Mouse (Mus musculus) spleen, postnatal 4 days (tissue): ENCODE data around the gene 4930402F06Rik.

Experiments
- DNase-seq, 2 experiments: peaks; one replicate each; pipeline ENCODE4 v3.0.0; 2022; ENCODE audit warnings: low spot score in 2 of 2

The 4930402F06Rik gene

DNA sequence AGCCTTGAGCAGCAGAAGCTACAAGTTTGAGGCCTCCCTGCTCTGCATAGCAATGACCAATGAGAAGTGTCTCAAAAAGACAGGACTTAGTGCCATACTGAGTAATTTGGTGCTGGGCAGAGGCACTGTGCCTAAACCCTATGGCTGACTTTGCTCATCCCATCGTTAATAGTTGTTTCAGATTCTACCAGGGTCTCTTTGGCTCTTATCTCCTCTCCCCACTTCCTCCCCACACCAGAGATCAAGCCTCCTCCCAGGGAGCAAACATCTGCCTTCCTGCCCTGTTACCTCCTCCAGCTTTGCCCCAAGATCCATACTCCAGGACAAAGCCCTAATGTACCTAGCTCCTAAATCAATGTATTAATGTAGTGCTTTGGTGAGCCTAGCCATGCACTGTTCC, 20.3 kb upstream of the 4930402F06Rik start:
- no peak for DNase-seq

DNA sequence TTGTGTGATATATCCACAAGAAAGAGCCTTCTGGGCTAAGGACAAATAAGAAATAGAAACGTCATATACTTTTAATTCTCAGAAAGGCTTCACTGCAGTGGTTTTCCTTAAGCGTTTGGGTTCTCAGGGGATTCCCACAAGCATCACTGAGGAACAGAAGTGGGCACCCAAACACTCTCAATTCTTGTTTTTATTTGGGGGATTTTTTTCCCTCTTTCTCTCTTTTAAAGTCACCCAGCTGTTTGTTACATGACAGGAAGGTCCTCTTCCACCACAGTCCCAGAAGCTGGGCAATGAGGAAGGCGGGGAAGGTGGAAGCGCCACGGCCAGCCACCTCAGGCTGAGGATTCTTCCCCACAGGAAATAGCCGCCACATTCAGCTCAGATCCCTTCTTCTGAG, 19.5 kb upstream of the 4930402F06Rik start:
- no peak for DNase-seq

DNA sequence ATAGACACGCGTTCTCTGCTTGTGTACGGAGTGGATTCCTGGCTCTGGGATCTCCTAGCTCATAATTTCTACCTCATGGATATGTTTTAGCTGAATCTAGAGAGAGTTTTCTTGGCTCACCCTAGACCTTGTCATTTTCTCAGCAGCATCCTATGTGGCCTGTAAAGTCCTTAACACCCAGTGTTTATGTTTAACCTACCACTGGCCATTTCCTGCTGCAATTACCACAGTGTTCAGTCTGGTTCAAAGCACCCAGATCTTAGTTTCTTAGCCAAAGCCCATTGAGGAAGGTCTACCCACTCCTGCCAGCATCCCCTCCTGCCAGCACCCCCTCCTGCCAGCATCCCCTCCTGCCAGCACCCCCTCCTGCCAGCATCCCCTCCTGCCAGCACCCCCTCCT, 15.8 kb upstream of the 4930402F06Rik start:
- no peak for DNase-seq

DNA sequence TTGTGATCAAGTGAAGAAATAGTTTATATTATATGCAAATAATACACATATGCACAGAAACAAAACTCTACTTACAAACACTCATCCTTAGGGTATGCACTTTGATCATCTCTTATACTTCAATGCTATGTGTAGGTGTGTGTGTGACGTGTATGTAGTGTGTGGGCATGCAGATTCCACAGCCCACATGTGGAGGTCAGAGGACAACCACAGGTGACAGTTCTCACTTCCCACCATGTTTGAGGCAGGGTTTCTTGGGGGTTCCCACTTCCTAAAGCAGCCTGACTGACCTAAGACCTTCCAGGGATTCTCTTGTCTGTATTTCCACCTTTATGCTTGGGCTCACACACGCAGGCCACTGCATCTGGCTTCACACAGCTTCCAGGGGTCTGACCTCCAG, 15.3 kb upstream of the 4930402F06Rik start:
- no peak for DNase-seq

DNA sequence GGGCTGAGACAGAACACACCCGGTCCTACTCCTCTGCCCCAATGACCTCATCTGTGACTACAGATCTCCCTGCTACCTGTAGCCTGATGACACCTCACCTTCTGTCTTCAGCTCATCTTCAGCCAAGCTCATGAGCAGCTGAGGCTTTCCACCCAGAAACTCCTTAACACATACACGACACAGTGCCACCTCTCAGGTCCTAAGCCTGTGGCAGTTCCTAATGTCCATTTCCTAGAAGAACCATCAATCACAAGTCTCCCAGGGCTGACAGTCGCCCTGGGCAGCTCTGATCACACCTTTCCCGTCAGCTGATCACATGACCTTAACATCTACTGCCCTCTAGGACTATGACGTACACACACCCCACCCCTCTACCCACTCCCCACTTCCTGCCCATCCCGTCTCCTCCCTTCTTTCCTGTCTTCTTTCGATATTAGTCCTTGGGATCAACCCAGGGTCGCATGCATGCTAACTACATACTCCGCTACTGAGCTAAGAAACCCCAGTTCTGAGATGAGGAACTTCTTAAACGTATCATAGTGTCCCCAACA, 14.7 kb upstream of the 4930402F06Rik start:
- DNase-seq: no peak

DNA sequence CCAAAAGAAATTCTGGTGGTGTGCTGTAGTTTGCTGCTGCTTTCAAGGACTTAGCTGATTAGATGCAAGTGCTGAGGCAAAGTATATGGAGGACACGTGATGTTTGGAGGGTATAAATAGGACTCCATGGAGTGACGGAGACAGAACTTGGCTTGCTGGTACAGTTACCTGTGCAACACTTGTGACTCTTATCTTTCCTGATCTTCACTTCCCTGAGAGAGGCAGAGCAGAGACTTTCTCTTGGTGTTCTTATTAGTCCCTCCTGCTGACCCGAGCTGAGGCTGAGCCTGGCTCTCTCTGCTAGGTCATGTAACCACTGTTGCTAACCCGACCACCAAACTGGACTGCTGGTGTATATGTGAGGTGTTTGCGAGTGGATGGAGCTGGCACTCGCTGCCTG, 12.5 kb upstream of the 4930402F06Rik start:
- no peak for DNase-seq

DNA sequence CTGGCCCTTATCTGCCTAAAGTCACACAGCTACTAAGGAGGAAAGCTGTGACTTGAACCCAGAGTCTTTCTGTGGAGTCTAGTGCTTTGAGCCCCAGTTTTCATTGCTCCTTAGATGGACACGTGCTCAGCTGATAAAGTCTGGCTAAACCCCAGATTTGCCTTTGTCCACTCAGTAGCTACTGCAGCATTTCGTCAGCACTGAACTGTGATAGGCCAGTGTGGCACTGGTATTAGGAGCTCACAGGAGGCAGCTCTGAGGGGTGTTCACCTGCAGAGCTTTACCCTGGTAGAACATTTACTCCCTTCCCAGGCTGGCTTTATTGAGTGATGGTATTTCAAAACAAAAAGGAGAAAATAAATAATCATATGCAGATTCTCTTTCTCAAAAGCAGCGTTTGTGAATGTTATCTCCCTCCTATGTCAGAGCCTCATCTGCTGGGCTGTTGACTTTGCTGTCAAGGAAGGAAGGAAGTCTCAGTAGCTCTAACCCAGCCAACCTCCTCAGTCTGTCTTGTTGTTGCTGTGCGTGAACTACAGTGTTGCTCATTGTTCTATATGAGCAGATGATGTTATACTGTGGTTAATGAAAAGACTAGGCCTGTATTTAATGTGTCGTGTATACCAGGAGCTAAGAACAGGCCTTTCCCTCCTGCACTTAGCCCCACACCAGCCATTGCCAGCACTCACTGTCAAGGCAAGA, 11.6 kb upstream of the 4930402F06Rik start:
- no peak for DNase-seq

DNA sequence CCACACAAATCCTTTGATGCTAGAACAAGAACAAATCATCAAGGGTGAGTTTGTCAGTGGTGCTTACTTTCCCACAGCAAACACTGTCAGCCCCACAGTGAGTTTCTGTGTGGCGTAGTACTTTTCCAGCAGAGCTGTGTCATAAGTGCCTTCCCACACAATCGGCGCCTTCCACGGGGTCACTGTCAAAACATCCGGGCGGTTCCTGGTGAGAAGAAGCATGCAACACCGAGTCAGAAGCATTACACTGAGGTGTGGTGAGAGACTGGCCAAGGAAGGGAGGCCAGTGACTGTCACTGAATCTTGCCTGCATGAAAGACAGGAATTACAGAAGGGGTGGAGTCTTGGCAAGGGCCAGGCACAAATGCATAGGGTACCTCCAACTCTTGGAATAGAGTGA, 10.9 kb upstream of the 4930402F06Rik start:
- peak in 1 of 2 experiments; percentile 59 for DNase-seq

DNA sequence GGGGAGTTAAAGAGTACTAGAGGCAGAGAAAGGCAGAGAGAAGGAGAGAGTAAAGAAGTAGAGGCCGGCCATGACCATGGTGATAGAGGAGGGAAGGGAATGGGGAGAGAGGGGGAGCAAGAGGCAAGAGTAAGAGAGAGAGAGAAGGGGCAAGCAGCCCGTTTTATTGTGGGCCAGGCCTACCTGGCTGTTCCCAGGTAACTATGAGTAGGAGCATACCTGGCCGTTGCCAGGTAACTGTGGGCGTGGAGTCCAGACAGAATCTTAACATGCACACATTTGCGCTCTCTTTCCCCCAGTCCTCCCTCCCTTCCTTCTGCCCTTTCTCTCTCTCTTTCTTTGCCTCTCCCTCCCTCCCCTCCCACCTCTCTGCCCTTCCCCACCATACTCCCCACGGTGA, 10.3 kb upstream of the 4930402F06Rik start:
- peak in 1 of 2 experiments; percentile 44 for DNase-seq

DNA sequence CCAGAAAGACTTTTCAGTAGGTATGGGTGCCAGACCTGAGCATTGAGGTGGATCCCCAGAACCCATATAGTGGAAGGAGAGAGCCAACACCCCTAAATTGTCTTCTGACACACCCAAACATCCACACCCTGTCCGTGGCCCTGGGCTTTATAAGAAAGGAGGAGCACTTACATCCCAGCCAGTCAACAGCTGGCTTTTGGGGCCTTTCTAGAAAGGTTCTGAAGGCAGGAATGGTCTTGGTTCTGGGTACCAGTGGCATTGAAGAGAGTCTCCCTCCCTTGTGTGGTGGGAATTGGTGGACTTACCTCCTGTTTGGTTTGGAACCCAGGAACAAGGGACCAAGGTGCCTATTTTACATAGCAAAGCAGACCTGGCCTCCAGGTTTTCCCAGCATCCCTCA, 9.6 kb upstream of the 4930402F06Rik start:
- no peak for DNase-seq

DNA sequence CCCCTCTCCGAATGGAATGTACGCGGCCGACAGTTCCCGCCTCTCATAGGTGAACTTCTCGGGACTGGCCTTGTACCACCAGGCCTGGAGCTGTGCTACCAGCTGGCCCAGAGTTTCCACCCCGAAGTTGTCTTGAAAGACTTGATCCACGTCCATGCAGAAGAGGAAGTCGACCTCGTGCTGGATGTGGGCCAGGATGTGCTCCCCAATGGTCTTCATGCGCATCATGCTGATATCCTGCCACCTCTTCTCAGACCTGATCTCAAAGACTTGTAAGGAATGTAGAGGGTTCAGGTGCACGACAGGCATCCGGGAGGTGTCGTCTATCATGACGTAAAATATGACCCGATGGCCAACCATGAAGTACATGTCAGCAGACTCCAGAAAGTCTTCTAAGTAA, 5.4 kb upstream of the 4930402F06Rik start:
- DNase-seq: peak in 1 of 2 experiments; percentile 45

DNA sequence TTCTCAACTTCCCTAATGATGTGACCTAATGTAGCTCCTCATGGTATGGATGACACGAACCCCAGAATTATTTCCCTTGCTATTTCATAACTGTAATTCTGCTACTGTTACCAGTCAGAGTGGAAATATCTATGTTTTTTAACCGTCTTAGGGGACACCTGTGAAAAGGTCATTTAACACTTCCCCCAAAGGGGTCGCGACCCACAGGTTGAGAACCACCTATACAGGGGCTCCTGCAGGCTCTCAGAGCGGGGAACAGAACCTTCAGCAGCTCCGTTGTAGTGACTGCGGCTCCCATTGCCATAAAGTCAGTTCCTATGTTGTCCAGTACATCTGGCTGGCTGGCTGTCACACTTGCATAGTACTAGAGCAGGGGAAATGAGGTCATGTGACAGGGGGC, 3.8 kb upstream of the 4930402F06Rik start:
- peak in 1 of 2 experiments; percentile 49 for DNase-seq

DNA sequence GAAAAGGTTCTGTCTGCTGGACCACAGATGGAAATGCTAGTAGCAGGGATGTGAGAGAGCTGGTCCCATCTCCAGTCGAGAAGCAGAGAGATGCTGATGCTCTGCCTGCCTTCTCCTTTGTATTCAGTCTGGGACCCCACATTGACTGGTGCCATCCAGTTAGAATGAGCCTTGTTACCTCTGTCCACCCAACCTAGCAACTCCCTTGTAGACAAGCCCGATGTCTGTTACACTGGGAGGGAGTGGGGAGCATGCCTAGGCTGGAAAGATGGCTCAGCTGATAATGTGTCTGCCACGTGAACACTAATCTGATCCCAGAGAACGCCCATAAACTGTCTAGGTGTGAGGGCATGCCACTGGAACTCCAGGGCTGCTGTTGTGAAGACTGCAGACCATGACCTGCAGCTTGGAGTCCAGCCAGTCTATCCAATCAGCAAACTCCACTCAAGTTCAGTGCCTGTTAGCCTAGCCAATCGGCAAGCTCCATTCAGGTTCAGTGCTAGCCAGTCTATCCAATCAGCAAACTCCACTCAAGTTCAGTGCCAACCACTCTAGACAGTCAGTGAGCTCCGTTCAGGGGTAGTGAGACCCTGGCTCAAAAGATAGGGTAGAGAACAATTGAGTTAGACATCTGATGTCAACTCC, 1.3 kb upstream of the 4930402F06Rik start:
- peak in 1 of 2 experiments; percentile 54 for DNase-seq

DNA sequence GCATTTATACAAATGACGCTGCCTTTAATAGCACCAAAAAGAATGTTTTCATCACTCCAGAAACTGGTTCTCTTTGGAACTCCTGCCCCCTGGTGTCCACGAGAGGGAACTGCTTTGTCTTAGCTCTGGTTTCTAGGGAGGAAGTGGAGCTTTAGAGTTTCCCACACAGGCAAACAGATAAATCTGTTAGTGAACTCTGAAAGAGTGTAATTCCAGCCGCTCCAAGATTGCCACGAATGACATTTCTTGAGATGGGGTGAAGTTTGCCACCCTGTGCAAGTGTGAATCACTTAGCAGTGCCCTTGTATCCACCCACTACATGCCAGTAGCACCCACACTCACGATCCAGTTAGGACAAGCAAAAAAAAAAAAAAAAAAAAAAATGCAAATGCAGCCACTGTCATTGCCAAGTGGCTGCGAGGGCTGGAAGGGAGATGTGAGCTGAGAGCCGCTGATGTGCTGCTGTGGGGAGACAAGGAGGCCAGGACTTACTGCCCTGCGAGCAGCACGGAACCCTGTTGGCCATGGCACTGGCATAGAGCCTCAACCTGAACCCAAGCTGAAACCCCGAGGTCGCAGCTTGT, 707 bp upstream of the 4930402F06Rik start:
- peak; percentile 62 to 81 for DNase-seq

DNA sequence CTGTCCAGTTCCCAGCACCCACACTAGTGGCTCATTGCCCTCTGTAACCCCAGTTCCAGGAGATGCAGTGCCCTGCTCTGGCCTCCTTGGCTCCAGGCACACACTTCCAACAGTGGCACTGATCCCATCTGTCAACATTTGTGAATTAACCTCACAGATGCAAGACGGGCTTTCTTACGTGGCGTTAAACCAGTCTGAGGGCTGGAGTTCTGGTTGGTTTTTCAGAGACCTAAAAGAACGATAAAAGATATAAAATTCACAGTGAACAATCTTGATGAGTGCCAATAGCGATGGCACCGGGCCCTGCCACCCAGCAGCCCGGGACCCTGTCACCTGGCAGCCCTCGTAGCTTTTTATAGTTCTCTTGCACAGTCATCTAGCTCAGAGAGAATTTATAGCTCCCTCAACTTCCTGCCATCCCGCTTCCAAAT, 11.5 kb downstream of the 4930402F06Rik start:
- no peak for DNase-seq

DNA sequence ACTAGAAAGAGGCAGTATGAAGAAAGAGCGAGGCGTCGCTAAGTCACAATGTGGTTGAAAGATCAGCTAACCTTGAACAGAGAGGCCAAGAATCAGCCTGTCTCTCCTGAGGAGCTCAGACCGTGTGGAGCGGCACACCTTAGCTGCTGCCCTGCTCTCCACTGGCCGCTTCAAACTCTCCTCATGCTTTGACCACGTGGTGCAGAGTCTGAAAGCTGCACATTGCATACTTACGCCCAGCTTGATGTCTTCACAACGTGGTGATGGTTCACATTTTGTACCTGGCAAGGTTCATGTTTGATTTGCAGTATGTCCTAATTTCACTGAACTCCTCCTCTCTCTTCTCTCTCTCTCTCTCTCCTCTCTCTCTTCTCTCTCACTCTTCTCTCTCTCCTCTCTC, 17.7 kb downstream of the 4930402F06Rik start:
- peak in 1 of 2 experiments; percentile 37 for DNase-seq

DNA sequence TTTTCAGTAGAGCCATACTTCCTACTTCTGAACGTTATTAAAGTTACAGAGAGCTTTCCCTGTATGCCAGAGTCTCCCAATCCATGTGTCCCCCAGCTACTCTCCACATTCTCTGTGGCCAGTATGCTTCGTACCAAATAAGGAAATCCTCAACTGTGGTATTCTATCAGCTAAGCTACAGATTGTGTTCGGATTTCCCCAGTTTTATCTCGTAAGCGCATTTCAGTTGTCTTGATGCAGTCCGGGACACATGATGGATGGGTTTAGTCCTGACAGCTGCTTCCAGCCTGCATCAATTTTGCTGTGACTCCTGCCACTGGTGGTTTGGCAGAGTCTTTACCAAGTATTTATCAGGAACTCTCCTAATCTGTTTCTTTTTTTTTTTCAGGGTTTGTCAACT, 19.4 kb downstream of the 4930402F06Rik start:
- peak in 1 of 2 experiments; percentile 46 for DNase-seq

DNA sequence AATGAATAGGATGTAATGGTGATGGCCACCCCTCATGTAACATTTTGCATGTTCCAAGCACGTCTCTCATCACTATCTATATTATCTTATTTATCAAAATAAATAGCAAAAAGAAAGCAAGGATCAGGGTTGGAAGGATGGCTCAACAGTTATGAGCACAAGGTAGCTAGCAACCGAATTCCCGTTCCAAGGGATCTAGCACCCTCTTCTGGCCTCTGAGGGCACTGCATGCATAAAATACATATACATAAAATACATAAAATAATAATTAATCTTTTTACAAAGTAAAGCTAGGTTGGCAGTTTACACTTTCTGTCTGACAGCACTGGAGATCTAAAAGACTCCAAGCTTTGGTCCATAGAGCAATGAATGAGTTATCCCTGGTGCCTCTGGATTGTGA, 24.0 kb downstream of the 4930402F06Rik start:
- peak; percentile 51 to 80 for DNase-seq

DNA sequence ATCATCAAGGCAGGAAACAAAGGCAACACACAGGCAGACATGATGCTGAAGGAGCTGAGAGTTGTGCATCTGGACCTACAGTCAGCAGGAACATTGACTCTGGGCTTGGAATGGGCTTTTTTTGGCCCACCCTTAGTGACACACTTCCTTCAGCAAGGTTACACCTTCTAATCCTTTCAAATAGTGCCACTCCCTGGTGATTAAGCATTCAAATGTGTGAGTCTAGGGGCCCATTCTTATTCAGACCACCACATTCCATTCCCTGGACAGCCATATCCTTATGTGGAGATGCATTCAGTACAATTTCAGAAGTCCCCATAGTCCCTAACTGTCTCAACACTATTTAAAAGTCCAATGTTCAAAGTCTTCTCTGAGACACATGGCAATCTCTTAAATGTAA, 26.3 kb downstream of the 4930402F06Rik start:
- no peak for DNase-seq

DNA sequence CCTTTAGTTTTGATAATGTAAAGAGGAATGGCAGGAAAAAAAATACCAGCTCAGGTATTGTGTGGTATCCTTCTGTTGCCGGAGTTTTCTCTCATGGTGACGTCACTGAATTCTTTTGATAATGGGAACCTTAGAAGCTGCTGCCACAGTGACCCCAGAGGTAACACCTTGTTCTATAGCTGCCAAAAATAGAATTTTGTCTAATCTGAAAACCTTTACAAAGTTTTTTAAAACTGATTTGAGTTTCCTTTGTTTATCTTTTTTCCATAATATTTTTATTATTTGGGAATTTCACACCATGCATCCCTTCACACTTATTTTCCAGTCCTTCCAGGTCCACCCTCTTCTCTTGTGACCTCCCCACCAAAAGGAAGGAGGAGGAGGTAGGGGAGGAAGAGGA, 29.3 kb downstream of the 4930402F06Rik start, which contains the start of gene 4930568D16Rik:
TSS of gene 4930568D16Rik (minus strand) at position 101 of the 400 bp plus-strand sequence.
- no peak for DNase-seq

DNA sequence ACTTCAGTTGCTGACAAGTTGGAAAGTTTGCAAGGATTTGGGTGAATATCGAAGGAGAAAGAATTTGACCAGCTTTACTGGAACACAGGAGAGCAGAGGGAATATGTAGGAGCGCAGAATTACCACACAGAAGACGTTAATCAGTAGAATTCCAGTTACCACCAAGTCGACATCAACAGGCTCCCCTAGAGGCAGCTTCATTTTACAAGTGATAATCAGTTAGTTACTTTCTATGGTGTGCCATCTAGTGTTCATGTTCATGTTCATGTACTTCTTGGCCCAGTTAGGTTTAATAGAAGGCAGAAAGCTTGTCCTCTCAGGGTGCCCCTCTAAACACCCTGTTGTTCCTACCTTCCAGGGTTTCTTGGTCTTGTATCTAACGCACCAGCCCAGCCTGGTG, 47.8 kb downstream of the 4930402F06Rik start:
- DNase-seq: no peak

DNA sequence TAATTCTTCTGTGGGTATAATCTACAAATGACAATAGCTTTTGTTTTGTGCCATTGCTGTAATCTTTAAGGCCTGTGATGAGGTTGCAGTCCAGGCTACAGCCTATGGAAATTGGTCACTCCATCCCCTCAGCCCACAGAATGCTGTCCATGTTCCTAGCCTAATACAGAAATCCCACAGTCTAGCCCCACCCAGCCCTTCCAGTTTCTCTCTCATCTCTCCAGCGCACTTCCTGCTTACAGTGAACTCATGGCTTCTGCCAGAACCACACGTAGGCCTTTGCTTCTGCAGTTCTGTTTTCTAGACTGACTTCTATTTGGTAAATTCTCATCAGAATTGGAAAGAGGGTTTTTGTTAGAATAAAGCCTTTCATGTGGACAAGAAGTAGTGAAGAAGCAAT, 51.0 kb downstream of the 4930402F06Rik start:
- DNase-seq: peak in 1 of 2 experiments; percentile 51

DNA sequence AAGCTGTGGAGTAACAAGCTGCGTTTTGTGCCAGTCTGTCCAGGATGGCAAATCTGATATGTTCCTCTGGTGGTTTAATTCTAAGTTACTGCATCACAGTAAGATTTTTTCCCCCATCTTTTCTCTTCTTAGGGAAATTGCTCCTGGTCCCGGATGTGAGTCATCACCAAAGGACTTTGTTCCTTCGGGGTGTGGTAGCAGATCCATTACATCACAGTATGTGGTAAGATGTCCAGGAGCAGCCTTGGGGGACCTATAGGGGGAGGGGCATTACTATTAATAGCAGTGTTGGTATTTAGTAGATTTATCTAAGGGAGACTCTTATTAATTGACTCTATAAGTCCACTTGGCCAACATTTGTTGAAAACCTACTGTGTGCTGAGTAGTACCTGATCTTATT, 54.4 kb downstream of the 4930402F06Rik start:
- no peak for DNase-seq
